Mouse (Mus musculus): Measurements from ENCODE around the gene Rufy1. TPM values are rescaled to one million over a fixed set of nuclear protein-coding genes. Genes with fewer than 3 reads are reported as not detected.
A peak's percentile ranks its signal among the peaks of the same experiment; 100 is the strongest.
"Not testable (repeated sequence)": the region's sequence is repeated elsewhere in the genome, so short reads cannot be mapped to it uniquely, and the experiment has no call there.

The Rufy1 gene
- total RNA-seq, 2 experiments from 2014 or later = 23.6 to 25.9 TPM

DNA sequence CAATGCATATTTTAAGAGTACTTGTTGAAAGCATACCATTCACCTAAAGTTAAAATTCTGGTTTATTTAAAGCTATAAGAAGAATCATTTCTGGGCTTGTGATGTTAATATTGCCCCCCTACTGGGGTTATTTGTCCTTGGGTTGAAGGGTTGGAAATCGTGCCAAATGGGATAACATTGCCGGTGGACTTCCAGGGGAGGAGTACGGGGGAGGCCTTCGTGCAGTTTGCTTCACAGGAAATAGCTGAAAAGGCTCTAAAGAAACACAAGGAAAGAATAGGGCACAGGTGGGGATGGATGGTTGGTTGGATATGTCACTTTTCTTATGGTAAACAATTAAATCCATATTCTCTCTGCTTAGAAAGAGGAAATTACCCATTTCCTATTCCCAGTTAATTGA lies 49.6 kb downstream of the Rufy1 start:
- no peak for DNase-seq (ENCODE audit: low spot score)

DNA sequence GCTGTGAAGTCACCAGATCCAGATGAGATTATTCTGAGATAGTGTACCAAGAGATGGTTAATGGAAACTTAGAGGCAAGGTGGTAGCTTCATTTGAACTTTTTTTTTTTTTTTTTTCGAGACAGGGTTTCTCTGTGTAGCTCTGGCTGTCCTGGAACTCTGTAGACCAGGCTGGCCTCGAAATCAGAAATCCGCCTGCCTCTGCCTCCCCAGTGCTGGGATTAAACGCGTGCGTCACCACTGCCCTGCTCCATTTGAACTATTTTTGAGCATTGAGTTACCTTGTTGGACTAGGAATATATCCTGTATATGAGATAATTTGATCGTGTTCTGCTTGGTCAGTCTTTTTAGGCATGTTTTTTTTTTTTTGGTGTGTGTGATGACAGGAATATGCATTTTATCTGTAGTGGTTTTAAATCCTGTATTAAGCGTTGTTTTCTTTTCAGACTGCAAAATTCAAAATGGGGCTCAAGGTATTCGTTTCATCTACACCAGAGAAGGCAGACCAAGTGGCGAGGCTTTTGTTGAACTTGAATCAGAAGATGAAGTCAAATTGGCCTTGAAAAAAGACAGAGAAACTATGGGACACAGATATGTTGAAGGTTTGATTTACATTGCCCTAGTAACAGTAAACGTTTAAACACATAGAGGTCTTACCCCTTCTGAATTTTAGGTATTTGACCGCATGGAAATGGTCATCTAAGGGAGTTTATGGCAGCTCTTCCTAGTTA lies 51.7 kb downstream of the Rufy1 start:
- no peak for DNase-seq (ENCODE audit: low spot score)

DNA sequence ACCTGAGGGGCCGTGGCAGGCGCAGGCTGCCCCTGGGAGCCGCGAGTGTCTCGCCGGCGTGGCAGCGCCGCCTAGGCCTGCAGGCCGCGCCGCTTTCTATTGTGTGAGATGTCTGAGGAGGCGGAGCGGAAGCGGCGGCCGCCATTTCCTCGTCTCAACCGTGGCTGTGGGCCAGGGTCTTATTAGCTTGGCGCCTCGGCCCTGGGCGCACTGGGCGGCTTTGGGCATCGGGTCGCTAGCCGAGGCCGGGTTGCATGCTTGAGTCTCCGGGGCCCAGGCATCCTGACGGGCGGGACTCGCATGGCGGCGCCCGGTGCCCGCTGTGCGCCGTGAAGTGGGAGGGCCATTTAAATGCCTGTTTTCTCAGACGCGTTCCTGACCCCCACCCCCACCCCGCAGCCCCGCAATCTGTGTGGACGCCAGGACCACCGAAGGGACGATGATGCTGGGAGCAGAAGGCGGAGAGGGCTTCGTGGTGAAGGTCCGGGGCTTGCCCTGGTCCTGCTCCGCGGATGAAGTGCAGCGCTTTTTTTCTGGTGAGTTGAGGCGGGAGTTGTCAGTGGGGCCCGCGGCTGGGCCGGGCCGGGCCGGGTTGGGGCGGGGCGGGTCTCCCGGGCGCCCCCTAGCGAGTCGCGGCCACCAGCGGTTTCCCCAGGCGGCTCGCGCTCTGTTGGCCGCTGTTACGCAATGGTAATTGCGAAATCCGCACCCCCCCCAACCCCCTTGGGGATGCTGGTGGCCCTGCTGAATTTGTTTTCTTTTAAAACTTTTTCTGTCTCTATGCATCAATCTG lies 52.8 kb downstream of the Rufy1 start:
- peak; percentile 92 for DNase-seq (ENCODE audit: low spot score)

DNA sequence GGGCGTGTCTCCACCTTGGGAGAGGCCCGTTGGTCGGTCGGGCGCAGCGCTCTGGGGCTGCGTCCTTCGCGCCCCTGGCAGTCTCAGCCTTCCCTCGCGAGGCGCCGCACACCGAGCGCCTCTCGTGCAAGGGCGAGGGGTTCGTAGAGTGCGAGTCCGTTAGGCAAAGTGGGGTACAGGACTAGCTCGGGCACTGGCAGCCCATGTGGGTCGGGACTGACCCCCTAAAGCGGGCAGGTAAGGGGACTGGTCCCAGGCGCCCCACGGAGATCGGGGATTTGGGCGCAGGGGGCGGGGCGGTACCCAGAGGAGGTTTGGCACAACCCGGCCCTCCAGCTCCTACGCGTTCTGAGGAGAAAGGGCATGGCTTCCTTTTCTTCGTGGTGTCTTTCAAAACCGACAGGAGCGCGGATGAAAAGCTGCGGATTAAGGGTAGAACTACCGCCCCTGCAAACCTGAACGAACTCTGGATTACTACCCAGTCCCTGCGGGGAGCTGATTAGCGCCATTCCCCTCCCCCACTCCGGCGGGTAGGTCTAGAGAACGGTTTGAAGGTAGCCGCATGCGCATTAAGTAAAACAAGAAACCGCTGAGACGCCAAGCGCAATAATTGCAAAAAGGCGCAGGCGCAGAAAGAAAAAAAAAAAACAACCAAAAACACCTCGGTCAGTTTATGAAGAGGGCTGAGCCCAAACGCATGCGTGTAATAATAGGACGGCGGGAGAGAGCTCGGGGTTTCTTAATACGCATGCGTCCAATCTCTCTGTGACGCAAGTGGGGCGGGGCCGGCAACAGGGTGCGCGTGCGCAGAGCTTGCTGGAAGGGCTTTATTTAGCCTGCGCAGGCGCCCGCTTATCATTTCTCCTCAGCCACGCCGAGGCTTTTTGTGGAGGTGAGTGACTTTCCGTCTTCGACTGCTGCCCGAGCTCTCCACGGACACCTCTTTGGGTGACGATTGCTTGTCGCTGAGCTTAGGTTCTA lies 53.7 kb downstream of the Rufy1 start, which contains the start of gene Hnrnph1:
Gene Hnrnph1, plus strand, starts transcription at position 80 of the 981 bp plus-strand sequence.
- DNase-seq (ENCODE audit: low spot score) = peak; percentile 99

DNA sequence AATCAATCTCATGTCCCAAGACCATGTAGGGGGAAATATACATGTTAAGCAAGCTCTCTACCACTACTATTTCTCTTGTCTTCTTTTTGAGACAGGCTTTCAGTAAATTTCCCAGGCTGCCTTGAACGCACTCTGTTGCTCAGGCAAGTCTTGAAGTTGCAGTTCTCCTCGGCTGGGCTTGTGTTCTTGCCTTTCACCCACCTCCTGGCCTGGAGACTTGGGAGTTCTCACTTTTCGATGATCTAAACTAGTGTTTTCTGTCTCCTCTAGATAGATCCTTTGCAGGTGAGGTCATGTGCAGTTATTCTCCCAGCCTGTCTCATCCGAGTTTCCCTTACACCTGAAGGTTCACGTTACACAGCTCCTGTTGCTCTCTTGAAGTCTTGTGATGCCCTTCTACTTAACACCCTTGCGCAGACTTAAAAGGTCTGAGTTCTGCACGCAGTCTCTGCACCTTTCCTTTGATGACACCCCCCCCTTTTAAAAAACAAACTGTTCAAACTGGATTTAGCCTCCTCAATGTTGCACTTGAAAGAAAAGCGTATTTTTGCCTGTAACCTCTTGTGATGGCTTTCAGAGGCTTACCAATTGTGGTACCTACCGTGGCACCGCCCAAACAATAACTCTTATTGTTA lies 54.7 kb downstream of the Rufy1 start:
- no peak for DNase-seq (ENCODE audit: low spot score)

DNA sequence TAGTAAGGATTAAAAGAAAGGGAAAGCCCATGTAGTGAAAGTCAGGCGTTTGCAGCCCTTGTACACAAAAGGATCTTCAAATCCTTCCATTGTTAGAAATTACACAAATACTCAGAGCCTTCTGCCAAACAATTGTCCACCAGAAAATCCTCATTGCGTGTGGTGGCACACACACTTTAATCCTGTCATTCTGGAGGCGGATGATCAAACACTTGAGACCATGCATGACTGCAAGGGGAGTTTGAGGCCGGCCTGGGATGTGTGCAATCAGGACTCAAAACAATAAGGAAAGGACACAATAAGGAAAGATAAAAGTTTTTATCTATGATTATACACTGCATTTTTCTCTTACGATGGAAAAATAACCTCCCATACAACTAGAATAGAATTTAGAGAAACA lies 55.5 kb downstream of the Rufy1 start:
- DNase-seq (ENCODE audit: low spot score) = no peak

DNA sequence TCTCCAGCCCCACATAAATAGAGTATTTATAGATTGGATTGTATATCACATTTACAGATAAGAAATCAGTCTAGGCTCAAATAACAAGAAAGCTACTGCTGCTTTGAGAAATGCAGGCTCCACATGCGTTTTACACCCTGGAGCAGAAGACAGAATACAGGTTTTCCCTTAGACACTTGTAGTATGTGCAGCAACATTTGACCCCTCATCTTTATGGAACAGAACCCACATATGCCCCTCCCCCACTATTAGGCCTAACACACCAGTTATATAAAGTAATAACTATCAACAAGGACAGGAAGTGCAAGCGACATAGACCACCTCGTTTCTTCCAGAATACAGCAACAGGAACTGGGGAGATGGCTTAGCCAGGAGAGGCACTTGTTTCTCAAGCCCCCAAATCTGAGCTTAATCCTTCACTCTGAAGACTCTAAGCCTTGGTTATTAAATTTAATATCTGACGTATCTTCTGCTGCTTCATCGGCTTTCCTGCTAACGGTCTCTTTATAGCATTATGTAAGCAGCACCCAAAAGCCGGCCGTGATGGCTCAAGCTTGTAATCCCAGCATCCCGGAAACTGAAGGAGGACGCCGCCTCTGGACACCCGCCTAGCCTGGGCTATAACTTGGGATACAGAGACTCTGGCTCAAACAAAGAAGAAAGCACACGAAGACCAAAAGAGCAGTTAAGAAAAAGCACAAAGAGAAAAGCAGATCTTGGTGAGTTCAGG lies 56.5 kb downstream of the Rufy1 start:
- DNase-seq (ENCODE audit: low spot score) = no peak

DNA sequence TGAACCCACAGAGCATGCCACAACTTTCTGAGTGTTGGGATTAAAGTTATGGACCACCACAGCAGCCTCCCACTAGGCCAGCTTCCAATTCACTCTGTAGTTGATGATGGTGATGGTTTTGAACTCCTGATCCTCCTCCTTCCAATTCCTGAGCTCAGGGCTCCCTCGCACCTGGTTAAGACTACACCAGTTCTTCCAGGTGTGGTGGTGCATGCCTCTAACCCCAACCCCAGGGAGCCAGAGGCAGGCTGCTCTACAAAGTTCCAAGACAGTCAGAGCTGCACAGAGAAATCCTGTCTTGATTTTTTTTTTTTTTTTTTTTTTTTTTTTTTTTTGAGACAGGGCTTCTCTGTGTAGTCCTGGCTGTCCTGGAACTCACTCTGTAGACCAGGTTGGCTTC lies 57.3 kb downstream of the Rufy1 start:
- no peak for DNase-seq (ENCODE audit: low spot score)

DNA sequence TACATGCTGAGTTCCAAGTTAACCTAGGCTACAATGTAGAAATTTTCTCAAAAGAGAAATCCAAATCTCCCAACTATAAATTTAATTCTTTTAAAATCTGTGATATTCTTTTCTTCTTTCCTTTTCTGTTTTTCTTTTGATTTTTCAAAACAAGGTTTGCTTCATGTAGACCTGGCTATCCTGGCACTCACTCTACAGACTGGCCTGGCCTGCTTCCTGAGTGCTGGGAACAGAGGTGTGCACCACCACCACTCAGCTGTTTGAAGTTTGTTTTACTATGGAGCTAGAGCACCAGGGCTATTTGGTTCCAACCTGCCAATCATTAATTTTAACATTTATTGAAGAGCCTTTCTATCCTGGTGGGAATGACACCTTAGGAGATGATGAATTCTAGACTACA lies 57.8 kb downstream of the Rufy1 start:
- no peak for DNase-seq (ENCODE audit: low spot score)

DNA sequence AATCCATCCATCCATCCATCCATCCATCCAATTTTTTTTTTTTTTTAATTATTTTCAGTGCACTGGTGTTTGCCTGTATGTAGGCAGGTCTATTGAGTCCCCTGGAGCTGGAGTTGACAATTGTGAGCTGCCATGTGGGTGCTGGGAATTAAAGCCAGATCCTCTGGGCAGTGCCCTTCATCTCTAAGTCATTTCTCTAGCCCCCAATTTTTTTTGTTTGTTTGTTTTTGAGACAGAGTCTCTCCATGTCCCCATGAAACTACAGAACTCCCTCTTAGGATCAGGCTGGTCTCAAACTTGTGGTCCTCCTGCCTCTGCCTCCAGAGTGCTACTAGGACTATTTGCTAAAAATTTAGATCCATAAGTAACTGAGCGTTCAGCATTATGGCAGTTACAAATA lies 59.0 kb downstream of the Rufy1 start:
- no peak for DNase-seq (ENCODE audit: low spot score)

DNA sequence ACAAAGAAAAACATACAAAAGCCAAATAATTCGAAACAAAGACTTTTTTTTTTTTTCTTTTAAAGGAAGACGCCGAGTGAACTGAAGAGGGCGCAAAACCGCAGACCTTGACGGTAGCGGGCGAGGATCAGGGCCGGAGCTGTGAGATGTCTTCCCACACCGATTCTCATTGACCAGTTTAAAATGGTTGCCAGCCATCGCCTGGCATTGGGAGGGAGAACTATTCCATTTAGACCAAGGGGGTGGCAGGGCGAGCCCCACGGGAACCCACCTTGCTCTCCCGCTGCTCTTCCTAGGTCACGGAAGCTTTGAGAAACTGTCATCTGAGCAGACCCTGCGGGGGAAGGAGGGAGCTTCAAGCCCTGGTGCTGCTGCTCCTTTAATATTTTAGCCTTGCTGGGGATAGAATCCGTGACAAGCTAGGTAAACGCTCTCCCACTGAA lies 59.5 kb downstream of the Rufy1 start:
- peak; percentile 50 for DNase-seq (ENCODE audit: low spot score)

DNA sequence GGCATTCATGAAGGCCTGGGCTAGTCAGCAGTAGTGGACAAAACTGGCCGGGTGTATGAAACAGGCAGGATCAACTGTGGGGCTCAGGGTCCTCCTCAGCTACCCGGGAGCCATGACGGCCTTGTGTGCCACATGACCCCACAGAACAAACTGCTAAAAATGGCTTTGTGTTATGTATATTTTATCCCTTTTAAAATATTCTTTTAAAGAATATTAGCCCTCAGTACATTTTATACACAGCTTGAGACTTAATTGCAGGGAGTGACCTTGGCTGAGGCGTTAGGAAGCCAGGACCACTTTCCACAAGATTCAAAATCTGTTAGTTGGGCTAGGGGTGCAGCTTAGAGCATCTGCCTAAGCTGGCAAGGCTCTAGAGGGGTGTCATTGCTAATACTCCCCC lies 60.0 kb downstream of the Rufy1 start:
- DNase-seq (ENCODE audit: low spot score) = no peak

DNA sequence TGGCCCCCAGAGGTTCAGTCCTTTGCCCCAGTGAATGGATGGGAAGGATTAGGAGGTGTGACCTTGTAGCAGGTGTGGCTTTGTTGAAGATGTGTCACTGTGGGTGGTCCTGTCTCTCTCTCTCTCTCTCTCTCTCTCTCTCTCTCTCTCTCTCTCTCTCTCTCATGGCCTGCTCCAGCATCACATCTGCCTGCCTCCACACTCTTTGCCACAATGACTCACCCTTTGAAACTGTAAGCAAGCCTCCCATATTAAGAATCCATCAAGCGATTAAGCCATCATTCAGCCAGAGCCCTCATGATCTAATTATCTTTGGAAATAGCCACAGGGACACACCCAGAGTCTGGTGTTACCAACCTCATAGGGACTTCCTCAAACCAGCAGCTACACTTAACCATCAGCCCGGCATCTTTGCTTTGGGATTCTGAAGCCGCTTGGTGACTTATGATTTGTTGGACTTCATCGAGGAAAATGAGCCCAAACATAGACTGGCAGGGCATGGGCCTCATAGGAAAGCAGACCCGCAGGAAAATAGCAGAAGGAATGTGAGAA lies 61.5 kb downstream of the Rufy1 start:
- no peak for DNase-seq (ENCODE audit: low spot score)

DNA sequence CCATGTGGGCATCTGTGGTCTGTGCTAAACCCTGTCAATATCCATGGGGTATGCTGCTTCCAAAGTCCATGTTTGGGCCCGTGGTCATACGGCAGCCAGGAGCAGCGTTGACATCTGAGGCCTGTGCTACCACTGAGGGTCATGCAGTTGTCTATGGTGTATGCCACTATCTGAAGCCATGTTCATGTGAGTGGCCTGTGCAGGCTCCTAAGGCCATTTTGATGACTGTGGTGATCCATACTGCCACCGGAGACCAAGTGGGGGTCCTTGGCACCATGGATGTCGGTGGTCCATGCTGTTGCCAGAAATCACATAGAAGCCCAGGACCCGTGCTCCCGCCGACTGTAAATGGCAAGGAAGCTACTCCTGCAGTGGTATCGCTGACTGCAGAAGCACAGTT lies 63.4 kb downstream of the Rufy1 start:
- no peak for DNase-seq (ENCODE audit: low spot score)

DNA sequence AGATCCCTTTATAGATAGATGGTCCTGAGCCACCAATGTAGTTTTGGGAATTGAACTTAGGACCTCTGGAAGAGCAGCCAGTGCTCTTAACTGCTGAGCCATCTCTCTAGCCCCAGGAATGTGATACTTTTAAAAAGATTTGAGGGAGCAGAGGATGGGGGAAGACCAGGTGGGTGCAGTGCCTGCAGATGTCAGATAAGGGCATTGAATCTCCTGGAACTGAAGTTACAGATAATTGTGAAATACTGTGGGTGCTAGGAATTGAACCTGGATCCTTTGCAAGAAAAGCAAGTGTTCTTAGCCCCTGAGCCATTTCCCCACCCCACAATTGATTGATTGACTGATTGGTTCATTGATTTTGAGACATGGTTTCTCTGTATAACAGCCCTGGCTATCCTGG lies 65.6 kb downstream of the Rufy1 start:
- no peak for DNase-seq (ENCODE audit: low spot score)

DNA sequence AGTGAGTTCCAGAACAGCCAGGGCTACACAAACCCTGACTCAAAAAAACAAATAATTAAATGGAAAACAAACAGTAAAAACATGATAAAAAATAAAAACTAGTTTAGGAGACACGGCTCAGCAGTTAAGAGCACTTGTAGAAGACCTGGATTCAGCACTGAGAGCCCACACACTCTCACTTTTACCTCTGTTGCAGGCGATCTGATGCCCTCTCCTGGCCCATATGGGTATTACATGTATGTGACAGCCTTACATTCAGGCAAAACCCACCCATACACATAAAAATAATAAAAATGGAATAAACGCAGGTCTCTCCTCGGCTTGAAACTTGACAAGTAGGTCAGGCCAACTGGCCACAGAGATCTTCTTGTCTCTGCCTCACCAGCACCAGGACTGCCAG lies 66.4 kb downstream of the Rufy1 start:
- peak; percentile 81 for DNase-seq (ENCODE audit: low spot score)

DNA sequence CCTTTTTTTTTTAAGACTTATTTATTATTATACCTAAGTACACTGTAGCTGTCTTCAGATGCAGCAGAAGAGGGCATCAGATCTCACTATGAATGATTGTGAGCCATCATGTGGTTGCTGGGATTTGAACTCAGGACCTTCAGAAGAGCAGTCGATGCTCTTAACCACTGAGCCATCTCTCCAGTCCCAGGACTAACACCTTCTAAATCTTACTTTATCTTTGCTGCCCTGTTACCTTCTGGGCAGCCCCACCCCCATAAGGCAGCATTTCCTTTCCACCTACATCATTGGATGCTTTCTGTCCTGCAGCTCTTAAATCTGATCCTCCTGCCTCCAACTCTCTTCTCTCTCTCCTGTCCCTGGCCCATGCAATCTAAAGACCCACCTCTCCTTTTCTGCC lies 69.6 kb downstream of the Rufy1 start:
- DNase-seq (ENCODE audit: low spot score) = not testable (repeated sequence)

DNA sequence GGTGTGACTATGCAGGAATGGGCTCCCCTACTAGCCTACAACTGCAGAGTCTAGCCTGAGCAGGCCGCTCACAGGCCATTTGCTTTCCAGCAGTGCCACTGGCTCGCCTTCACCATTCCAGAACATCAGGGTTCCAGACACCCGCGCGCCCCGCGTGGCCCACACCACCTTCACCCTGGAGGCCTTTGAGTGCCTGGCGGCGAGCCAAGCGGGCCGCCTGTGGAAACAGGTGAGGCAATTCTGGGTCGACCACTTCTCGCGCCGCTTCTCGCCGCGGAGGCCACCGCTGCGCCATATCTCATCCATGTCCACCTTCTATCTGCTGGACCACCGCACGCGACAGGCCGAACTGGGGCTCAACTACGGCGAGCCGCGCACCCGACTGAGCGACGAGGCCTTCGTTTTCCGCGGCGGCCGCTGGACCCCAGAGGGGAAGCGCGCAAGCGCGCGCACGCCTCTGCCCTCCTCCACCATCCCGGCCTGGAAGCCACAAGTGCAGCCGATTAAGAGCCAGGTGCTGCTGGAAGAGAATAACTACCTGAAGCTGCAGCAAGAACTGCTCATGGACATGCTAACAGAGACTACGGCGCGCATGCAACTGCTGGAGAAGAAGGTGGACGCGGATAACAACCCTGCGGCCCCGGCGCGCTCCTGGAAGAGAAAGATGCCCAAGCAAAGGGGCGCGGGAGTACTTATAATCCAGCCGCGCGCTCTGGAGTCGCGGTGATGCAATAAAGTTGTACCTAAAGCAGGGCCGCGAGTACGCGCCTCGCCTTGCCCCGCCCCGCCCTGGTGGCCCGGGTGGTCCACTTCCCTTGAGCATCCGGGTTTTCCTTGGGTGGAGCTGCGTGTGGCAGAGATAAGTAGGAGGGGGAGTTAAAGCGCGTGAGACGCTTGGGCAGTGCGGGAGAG lies 71.7 kb downstream of the Rufy1 start:
- no peak for DNase-seq (ENCODE audit: low spot score)

DNA sequence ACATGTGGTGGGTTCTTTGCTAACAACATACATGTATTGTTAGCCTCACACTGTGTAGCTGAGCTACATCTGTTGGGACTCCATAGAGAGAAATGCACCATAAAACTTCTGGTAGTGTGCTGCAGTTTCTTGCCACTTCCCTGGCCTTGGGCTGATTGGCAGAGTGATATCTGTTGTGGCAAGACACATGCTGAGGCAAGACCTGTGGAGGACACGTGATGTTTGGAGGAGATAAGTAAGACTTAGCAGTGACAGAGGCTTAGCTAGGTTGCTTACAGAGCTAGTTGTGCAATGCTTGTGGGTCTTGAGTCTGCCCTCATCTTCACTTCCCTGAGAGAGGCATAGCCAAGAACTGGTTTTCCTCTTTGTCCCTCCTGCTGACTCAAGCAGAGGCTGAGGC lies 75.5 kb downstream of the Rufy1 start:
- DNase-seq (ENCODE audit: low spot score) = no peak

Measured in gastrocnemius, adult 18-20 months (tissue).